Mouse (Mus musculus) Patski (cell line): ENCODE measurements around the gene Gadl1. TPM values are rescaled to one million over a fixed set of nuclear protein-coding genes. Genes with fewer than 3 reads are reported as not detected.

ENCODE experiments used
- ATAC-seq: fragments of 100-300 bp; one replicate; pipeline ENCODE4 v1.8.0; 2021
- CTCF ChIA-PET: fragments of 350-600 bp; sonication (Branson Sonifier 250); formaldehyde crosslinking; loops from one replicate; lab custom pipeline; 2022; ENCODE audit warnings: inconsistent platforms; lab: Charles Lee
- POLR2A ChIA-PET: fragments of 350-600 bp; sonication (Branson Sonifier 250); formaldehyde crosslinking; loops from one replicate; lab custom pipeline; 2022; ENCODE audit warnings: antibody characterized with exemption, inconsistent platforms; lab: Charles Lee
- DNase-seq: peaks from one replicate; pipeline ENCODE4 v3.0.0-alpha.2; 2011; ENCODE audit warnings: low read depth, low spot score
- H3K27me3 ChIP-seq: fragments of 371-371 bp; one replicate; pipeline ENCODE4 v1.5.1; 2021
- CTCF ChIP-seq: fragments of 100-300 bp; IDR thresholded peaks from one replicate; pipeline ENCODE4 v1.5.1; 2021
- in situ Hi-C: fragments of 300-500 bp; cut with MboI; formaldehyde crosslinking; loops from 3 replicates; pipeline ENCODE4 v1.11.1; 2018; ENCODE audit warnings: low pct_unique_long_range_greater_than_20kb, mixed read lengths
- polyA plus RNA-seq: library from polyadenylated mRNA; unstranded; gene quantifications from one replicate; pipeline ENCODE4 v1.2.3, GENCODE M21; 2021

The Gadl1 gene
- polyA plus RNA-seq, 1 experiment from 2014 or later = 0.05 TPM

- in situ Hi-C loops = no loop called here
These were observed 67.6 kb downstream of the Gadl1 start for GRCm38 (mm10) chr9:115976901-115977300.

DNA sequence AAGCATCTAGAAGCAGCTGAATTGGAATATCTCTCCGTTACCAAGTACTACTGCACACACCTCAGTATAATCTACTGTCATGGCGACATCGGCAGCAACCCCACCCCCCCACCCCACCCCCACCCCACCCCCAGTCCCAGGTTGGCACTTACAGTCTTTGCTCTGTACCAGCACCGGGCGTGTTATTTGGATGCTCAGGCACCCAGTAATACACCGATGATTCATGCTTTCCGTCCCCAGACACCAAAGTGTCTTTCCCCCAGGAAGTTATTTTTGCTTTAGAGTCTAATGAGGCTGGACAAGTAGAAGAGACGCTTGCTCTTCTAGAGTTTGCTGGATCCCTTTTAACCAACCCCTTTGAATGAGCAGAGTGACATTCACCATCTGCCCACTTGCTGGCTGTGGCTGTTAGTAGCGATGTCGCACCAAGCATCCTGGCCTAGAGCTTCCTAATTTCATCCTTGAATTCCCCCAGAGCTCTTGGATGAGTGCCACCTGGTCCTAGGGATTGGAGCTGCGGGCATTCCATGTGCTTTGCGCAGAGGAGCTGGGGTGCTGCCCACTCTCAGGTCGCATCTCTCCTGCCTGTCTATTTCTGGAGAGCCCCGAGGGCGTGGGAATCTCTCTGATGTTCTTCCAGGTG lies 68.5 kb downstream of the Gadl1 start:
- DNase-seq (no peak), ATAC-seq (no peak)
- ChIA-PET POLR2A (interaction anchor here (0.7 kb wide), 1 partner anchor 1271 kb away, joined by 3 read pairs; no protein-coding TSS in a partner anchor), CTCF (no interaction called here)
- no peaks in the 10 kb centered on the region for H3K27me3 ChIP-seq
- in situ Hi-C loops = no loop called here
- no peak for TF ChIP-seq CTCF

More at GRCm38 (mm10) chr9:115976901-115977300, 67.6 kb downstream of the Gadl1 start:
- no peak for ATAC-seq
- ChIA-PET POLR2A (interaction anchor here (0.7 kb wide), 1 partner anchor 1272 kb away, joined by 3 read pairs; no protein-coding TSS in a partner anchor), CTCF (no interaction called here)
- no peak for DNase-seq
- no peaks in the 10 kb centered on the region for H3K27me3 ChIP-seq
- no peak for TF ChIP-seq CTCF

DNA sequence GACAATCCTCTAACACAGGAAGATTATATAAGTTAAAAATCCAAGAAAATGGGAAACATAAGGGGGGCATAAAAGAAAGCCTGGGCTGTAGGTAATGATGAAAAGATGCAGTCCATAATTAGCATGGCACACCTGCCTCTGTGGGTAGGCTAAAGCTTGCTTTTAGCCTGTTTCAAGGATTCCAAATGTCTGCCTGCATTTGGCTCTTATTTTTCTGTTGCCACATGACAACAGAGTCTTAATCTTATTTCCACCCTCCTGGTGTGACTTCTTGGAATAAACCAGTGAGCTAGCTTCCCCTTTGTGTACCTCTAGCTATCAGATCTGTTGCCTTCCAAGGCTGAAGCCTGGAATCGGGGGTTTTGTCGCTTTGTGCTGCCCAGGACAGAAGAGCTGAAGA lies 69.2 kb downstream of the Gadl1 start:
- in situ Hi-C loops = no loop called here
- no peak for TF ChIP-seq CTCF
- H3K27me3 ChIP-seq = no peaks in the 10 kb centered on the region
- ChIA-PET CTCF (interaction anchor here (0.6 kb wide), 1 partner anchor 1665 kb away, joined by 3 read pairs; no protein-coding TSS in a partner anchor), POLR2A (interaction anchor here (0.7 kb wide), 1 partner anchor 737 kb away, joined by 5 read pairs; no protein-coding TSS in a partner anchor)
- no peak for DNase-seq
- no peak for ATAC-seq

DNA sequence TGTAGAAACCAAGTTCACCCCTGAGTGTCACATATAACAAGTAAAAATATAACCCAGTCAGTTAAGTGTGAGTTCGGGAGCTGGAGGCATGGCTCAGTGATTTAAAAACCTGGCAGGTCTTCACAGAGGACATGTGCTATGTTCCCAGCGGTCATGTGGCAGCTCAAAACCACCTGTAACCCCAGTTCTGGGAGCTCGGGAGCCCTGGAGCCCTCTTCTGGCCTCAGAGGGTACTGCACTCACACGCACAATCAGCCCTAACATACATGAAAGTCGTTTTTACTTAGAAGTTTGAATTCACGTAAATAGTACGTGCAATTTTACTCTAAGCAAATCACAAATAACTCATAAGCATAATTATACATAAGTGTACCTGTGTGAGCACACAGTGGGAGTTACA lies 81.4 kb downstream of the Gadl1 start:
- H3K27me3 ChIP-seq = no peaks in the 10 kb centered on the region
- CTCF ChIA-PET = no interaction called here
- DNase-seq (no peak), ATAC-seq (no peak)
- in situ Hi-C loops = no loop called here
- POLR2A ChIA-PET = no interaction called here
- peak; percentile 38 for TF ChIP-seq CTCF

DNA sequence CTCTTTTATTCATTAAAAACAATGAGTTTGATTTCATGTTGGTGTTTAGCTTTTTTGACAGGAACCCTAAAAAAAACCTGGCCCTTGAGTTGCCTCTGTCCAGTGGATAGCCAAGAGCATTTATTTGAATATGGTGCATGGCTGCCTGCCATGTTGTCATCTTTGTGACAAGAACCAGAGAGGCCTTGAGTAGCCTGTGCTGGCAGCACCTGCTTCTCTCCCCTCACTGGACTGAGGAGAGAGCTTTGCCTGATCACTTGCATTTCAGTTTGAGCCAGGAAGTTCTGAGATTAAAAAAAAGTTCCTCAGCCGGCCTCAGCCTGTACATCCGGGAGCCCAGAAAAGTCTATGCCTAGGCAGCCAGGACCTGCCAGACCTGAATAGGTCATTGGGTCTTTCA lies 85.5 kb downstream of the Gadl1 start:
- CTCF ChIA-PET = no interaction called here
- in situ Hi-C loops = no loop called here
- POLR2A ChIA-PET = no interaction called here

DNA sequence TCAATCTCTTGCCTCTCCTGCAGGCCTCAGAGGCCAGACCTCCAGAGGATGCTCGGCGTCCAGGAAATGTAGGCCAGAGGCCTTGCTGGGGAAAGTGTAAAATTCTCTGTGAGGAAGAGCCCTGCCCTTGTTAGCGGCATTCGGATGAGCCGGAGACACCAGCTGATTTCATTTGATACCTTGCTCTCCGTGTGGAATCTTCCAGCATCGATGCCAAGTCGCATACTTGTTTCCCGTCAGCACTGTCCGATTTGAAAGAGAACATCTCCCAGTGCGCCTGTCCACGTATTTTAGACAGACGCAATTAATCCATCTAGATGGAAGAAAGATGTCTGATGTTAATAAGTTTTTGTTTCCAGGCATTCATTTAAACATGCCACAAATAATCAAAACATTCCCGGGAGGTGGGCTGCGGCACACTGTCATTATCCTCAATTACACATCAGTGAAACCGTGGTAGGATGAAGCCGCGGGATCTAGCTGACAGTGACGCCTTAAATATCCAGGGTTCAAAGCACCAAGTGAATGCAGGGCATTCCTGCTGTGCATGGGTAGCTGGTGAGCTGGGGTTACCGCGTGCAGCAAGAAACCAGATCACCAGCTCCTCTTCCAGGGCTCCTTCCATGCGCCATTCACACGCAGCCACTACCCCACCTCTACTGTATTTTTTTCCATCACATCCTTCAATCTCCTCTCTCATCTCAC lies 86.8 kb downstream of the Gadl1 start:
- TF ChIP-seq CTCF = no peak
- DNase-seq (no peak), ATAC-seq (no peak)
- ChIA-PET CTCF (no interaction called here), POLR2A (no interaction called here)
- peaks cover 3% of the 10 kb centered on the region for H3K27me3 ChIP-seq
- in situ Hi-C loops = no loop called here

More for the DNA sequence above, 85.5 kb downstream of the Gadl1 start:
- ATAC-seq (no peak), DNase-seq (no peak)
- TF ChIP-seq CTCF = no peak
- no peaks in the 10 kb centered on the region for H3K27me3 ChIP-seq

DNA sequence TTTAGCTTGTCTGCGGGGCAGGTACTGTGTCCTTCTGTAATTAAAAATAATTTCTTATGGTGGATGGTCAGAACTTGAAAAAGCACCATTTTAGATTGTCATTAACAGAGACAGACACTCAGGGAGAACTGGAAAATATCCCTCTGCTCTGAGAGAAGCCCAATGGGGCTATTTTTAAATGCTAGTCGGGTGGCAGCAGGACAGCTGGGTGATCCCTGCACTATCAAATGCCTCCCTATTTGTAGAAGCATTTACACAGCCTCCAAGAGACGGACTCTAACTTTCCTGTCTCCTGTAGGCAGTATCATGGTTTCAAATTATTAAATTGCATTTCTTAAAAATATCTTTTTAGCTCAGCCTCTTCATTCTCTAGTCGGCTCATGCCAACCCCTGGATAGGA lies 89.1 kb downstream of the Gadl1 start:
- no peak for DNase-seq
- TF ChIP-seq CTCF = no peak
- ATAC-seq = no peak

DNA sequence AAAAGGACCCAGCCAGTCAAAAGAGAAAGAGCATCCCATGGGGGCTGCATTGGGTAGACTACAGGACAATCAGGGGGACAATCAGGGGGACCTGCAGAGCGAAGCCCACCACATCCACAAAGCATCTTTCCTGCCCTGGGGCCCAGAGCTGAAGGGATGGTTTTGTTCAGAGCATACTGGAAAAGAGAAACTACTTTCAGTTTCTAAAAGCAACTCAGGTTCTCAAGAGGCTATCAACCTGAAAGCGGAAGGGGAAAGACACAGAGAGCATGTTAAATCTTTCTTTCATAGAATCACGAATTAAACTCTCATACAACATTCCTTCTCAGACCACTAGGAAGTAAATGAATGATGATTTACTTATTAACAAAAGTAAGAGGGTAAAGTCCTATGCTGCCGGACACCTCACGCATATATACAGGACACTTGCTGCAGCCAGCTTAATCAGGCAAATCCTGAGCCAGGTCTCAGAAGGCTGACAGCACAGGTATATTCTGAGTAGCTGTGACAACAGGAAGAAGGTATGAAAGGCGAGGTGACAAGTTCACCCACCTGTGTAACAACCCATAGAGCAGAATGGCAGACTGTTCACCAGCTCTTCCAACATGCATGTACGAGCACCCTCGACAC lies 90.2 kb downstream of the Gadl1 start:
- ATAC-seq (no peak), DNase-seq (no peak)
- H3K27me3 ChIP-seq = peaks cover 15% of the 10 kb centered on the region
- no peak for TF ChIP-seq CTCF
- in situ Hi-C loops = no loop called here
- POLR2A ChIA-PET = no interaction called here
- CTCF ChIA-PET = no interaction called here

More for the DNA sequence above, 89.1 kb downstream of the Gadl1 start:
- ChIA-PET POLR2A (interaction anchor here (0.6 kb wide), 1 partner anchor 314 kb away, joined by 4 read pairs; no protein-coding TSS in a partner anchor), CTCF (no interaction called here)
- in situ Hi-C loops = no loop called here
- H3K27me3 ChIP-seq = peaks cover 9% of the 10 kb centered on the region

DNA sequence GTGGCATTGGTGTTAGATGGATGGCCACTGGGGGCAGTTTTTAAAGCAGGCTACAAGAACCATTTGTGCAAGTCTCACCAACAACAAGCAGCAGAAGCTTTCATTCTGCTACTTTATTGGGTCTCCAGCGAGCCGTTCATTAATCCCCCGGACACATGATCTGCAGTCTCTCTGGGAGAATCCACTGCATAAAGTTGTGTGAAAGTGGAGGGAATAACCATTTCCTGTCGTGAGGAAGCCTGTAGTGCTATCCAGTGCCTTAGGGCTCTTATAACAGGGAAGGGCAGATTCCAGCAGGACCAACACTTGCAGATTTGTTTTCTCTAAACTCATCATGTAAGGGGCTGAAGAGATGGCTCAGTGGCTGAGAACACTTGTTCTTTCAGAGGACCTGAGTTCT lies 104.7 kb downstream of the Gadl1 start:
- no peak for TF ChIP-seq CTCF
- in situ Hi-C loops = no loop called here
- ChIA-PET CTCF (no interaction called here), POLR2A (no interaction called here)
- no peak for DNase-seq
- H3K27me3 ChIP-seq = peaks cover 15% of the 10 kb centered on the region
- ATAC-seq = no peak

- DNase-seq (no peak), ATAC-seq (no peak)
- in situ Hi-C loops = no loop called here
- H3K27me3 ChIP-seq = peaks cover 15% of the 10 kb centered on the region
- ChIA-PET CTCF (no interaction called here), POLR2A (no interaction called here)
- no peak for TF ChIP-seq CTCF
These were observed 107.0 kb downstream of the Gadl1 start for GRCm38 (mm10) chr9:116016221-116016620.

GRCm38 (mm10) chr9:116017091-116017490 lies 107.8 kb downstream of the Gadl1 start:
- DNase-seq (no peak), ATAC-seq (no peak)
- in situ Hi-C loops = no loop called here
- H3K27me3 ChIP-seq = peaks cover 15% of the 10 kb centered on the region
- ChIA-PET CTCF (no interaction called here), POLR2A (no interaction called here)
- TF ChIP-seq CTCF = no peak
